Mouse (Mus musculus): ENCODE results near the gene Ranbp3. TPM values are rescaled to one million over a fixed set of nuclear protein-coding genes. Genes with fewer than 3 reads are reported as not detected.
A peak's percentile ranks its signal among the peaks of the same experiment; 100 is the strongest.
"Not testable (repeated sequence)": the region's sequence is repeated elsewhere in the genome, so short reads cannot be mapped to it uniquely, and the experiment has no call there.

Gene Ranbp3
- polyA plus RNA-seq (2015; fragmentation: Nextera tagmentation; extraction: Ambion mirVana), result 98.4 and 105 TPM in 2 replicates

GRCm38 (mm10) chr17:56672941-56673646 lies at the start of gene Ranbp3:
Ranbp3 (plus strand) TSS chr17:56673294.
- peak; percentile 89 for ATAC-seq (ENCODE audit: insufficient number of reproducible peaks, insufficient read depth, low FRiP score, low TSS enrichment, low read depth)
- WGBS, result under 1% methylated on average over 56 of the region's 66 CpGs

GRCm38 (mm10) chr17:56625495-56625894 lies 47.6 kb upstream of the Ranbp3 start:
- Histone ChIP-seq H3K4me2 (peak overlapping the region; percentile 96), H3K4me3 (peak overlapping the region; percentile 79), H3K36me3 (peaks cover 35% of the 10 kb centered on the region), H3K27ac (no peak overlapping the region), H3K27me3 (no peaks in the 10 kb centered on the region), H3K9ac (0 out of 2 replicates have a peak overlapping the region, but pooled peaks have one; percentile 37), H3K9me3 (no peaks in the 10 kb centered on the region), H3K4me1 (peaks cover 27% of the 10 kb centered on the region)
- no peak for ATAC-seq (ENCODE audit: insufficient number of reproducible peaks, insufficient read depth, low FRiP score, low TSS enrichment, low read depth)
- WGBS, result 81% methylated on average over 3 of the region's 3 CpGs

More at GRCm38 (mm10) chr17:56672941-56673646, at the start of gene Ranbp3:
- H3K36me3 ChIP-seq, result peaks cover 27% of the 10 kb centered on the region
- H3K9me3 ChIP-seq, result no peaks in the 10 kb centered on the region
- peak within 1 kb of the TSS; percentile 77 for H3K4me2 ChIP-seq
- peaks cover 30% of the 10 kb centered on the region for H3K4me1 ChIP-seq
- peak within 1 kb of the TSS; percentile 69 for H3K4me3 ChIP-seq
- peak within 1 kb of the TSS; percentile 91 for H3K9ac ChIP-seq
- peaks cover 3% of the 10 kb centered on the region for H3K27me3 ChIP-seq
- peak within 1 kb of the TSS; percentile 89 for H3K27ac ChIP-seq

- Histone ChIP-seq H3K4me1 (peaks cover 27% of the 10 kb centered on the region), H3K27me3 (no peaks in the 10 kb centered on the region), H3K27ac (peak overlapping the region; percentile 65; the same call in 1 of the 2 replicates), H3K36me3 (peaks cover 28% of the 10 kb centered on the region), H3K4me3 (peak overlapping the region; percentile 79), H3K9ac (peak overlapping the region; percentile 93), H3K4me2 (peak overlapping the region; percentile 96), H3K9me3 (no peaks in the 10 kb centered on the region)
- no peak for ATAC-seq (ENCODE audit: insufficient number of reproducible peaks, insufficient read depth, low FRiP score, low TSS enrichment, low read depth)
- WGBS, result under 1% methylated on average over 32 of the region's 32 CpGs
Observed at GRCm38 (mm10) chr17:56626260-56626659, 46.8 kb upstream of the Ranbp3 start.

GRCm38 (mm10) chr17:56626754-56627470 lies 46.2 kb upstream of the Ranbp3 start, which contains the start of gene Lonp1:
Lonp1 (minus strand) TSS chr17:56626887.
- Histone ChIP-seq H3K4me3 (peak within 1 kb of the TSS; percentile 79), H3K36me3 (peaks cover 23% of the 10 kb centered on the region), H3K9me3 (no peaks in the 10 kb centered on the region), H3K4me2 (peak within 1 kb of the TSS; percentile 96), H3K9ac (peak within 1 kb of the TSS; percentile 93), H3K27ac (peak within 1 kb of the TSS; percentile 82), H3K4me1 (peaks cover 27% of the 10 kb centered on the region), H3K27me3 (no peaks in the 10 kb centered on the region)
- WGBS, result under 1% methylated on average over 46 of the region's 51 CpGs
- ATAC-seq (ENCODE audit: insufficient number of reproducible peaks, insufficient read depth, low FRiP score, low TSS enrichment, low read depth), result peak; percentile 90

GRCm38 (mm10) chr17:56627530-56628277 lies 45.4 kb upstream of the Ranbp3 start, which contains the start of gene Catsperd:
Catsperd (plus strand) TSS chr17:56628143.
- 6% methylated on average over 26 of the region's 26 CpGs for WGBS
- H3K27me3 ChIP-seq, result no peaks in the 10 kb centered on the region
- peak within 1 kb of the TSS; percentile 96 for H3K4me2 ChIP-seq
- H3K9me3 ChIP-seq, result no peaks in the 10 kb centered on the region
- H3K36me3 ChIP-seq, result peaks cover 15% of the 10 kb centered on the region
- H3K9ac ChIP-seq, result peak within 1 kb of the TSS; percentile 64
- peak within 1 kb of the TSS; percentile 82 for H3K27ac ChIP-seq
- peaks cover 27% of the 10 kb centered on the region for H3K4me1 ChIP-seq
- H3K4me3 ChIP-seq, result peak within 1 kb of the TSS; percentile 79
- ATAC-seq (ENCODE audit: insufficient number of reproducible peaks, insufficient read depth, low FRiP score, low TSS enrichment, low read depth), result no peak

GRCm38 (mm10) chr17:56629800-56630781 lies 43.0 kb upstream of the Ranbp3 start:
- not testable (repeated sequence) for H3K4me3 ChIP-seq; H3K9ac ChIP-seq; H3K27ac ChIP-seq; ATAC-seq (ENCODE audit: insufficient number of reproducible peaks, insufficient read depth, low FRiP score, low TSS enrichment, low read depth); H3K36me3 ChIP-seq; H3K4me2 ChIP-seq; H3K9me3 ChIP-seq; H3K27me3 ChIP-seq
- peaks cover 20% of the 10 kb centered on the region for H3K4me1 ChIP-seq
- 88% methylated on average over 27 of the region's 27 CpGs for WGBS

- no peak for ATAC-seq (ENCODE audit: insufficient number of reproducible peaks, insufficient read depth, low FRiP score, low TSS enrichment, low read depth)
- H3K4me2 ChIP-seq, result no peak overlapping the region
- peaks cover 9% of the 10 kb centered on the region for H3K4me1 ChIP-seq
- no peaks in the 10 kb centered on the region for H3K27me3 ChIP-seq
- WGBS, result 54% methylated on average over 4 of the region's 4 CpGs
- no peak overlapping the region for H3K4me3 ChIP-seq
- no peak overlapping the region for H3K9ac ChIP-seq
- no peaks in the 10 kb centered on the region for H3K36me3 ChIP-seq
- H3K27ac ChIP-seq, result no peak overlapping the region
- H3K9me3 ChIP-seq, result no peaks in the 10 kb centered on the region
Observed at GRCm38 (mm10) chr17:56631807-56632206, 41.3 kb upstream of the Ranbp3 start.

GRCm38 (mm10) chr17:56634023-56634422 lies 39.1 kb upstream of the Ranbp3 start:
- H3K9me3 ChIP-seq, result no peaks in the 10 kb centered on the region
- WGBS, result 83% methylated on average over 6 of the region's 6 CpGs
- no peak overlapping the region for H3K27ac ChIP-seq
- H3K4me3 ChIP-seq, result no peak overlapping the region
- H3K9ac ChIP-seq, result no peak overlapping the region
- H3K4me2 ChIP-seq, result no peak overlapping the region
- H3K27me3 ChIP-seq, result no peaks in the 10 kb centered on the region
- H3K4me1 ChIP-seq, result no peaks in the 10 kb centered on the region
- ATAC-seq (ENCODE audit: insufficient number of reproducible peaks, insufficient read depth, low FRiP score, low TSS enrichment, low read depth), result no peak
- H3K36me3 ChIP-seq, result no peaks in the 10 kb centered on the region

GRCm38 (mm10) chr17:56643237-56643636 lies 29.9 kb upstream of the Ranbp3 start:
- H3K4me3 ChIP-seq, result no peak overlapping the region
- H3K9ac ChIP-seq, result no peak overlapping the region
- H3K4me2 ChIP-seq, result no peak overlapping the region
- 78% methylated on average over 4 of the region's 4 CpGs for WGBS
- no peak overlapping the region for H3K27ac ChIP-seq
- ATAC-seq (ENCODE audit: insufficient number of reproducible peaks, insufficient read depth, low FRiP score, low TSS enrichment, low read depth), result no peak
- H3K27me3 ChIP-seq, result no peaks in the 10 kb centered on the region
- no peaks in the 10 kb centered on the region for H3K4me1 ChIP-seq
- H3K9me3 ChIP-seq, result no peaks in the 10 kb centered on the region
- no peaks in the 10 kb centered on the region for H3K36me3 ChIP-seq

- no peak overlapping the region for H3K4me3 ChIP-seq
- H3K27ac ChIP-seq, result no peak overlapping the region
- 59% methylated on average over 11 of the region's 13 CpGs for WGBS
- no peaks in the 10 kb centered on the region for H3K9me3 ChIP-seq
- no peaks in the 10 kb centered on the region for H3K36me3 ChIP-seq
- H3K9ac ChIP-seq, result no peak overlapping the region
- H3K4me2 ChIP-seq, result no peak overlapping the region
- no peaks in the 10 kb centered on the region for H3K27me3 ChIP-seq
- H3K4me1 ChIP-seq, result no peaks in the 10 kb centered on the region
- no peak for ATAC-seq (ENCODE audit: insufficient number of reproducible peaks, insufficient read depth, low FRiP score, low TSS enrichment, low read depth)
Observed at GRCm38 (mm10) chr17:56647546-56647945, 25.5 kb upstream of the Ranbp3 start.
